Mouse (Mus musculus) G1E (cell line): ENCODE measurements around the gene Dnm3.

ENCODE experiments used
- CTCF ChIP-seq: IDR thresholded peaks from 2 replicates; pipeline ENCODE4 v1.5.1; 2012; ENCODE audit warnings: low read depth, low read length, inconsistent platforms, mixed read lengths
- POLR2AphosphoS5 ChIP-seq: IDR thresholded peaks from 2 replicates; pipeline ENCODE4 v1.6.1; 2012; ENCODE audit warnings: low read depth, low read length, inconsistent platforms; ENCODE audit not compliant: insufficient replicate concordance

GRCm38 (mm10) chr1:162217340-162217974 lies 260.4 kb downstream of the Dnm3 start:
- TF ChIP-seq CTCF = no peak
- no peak for TF ChIP-seq POLR2AphosphoS5
